Mouse (Mus musculus): ENCODE data around the gene Zfp319.
A peak's percentile ranks its signal among the peaks of the same experiment; 100 is the strongest.

Gene Zfp319

GRCm38 (mm10) chr8:95310342-95310970 is 21.3 kb downstream of the Zfp319 start, which contains the start of gene Tepp:
Gene Tepp, plus strand, starts transcription at chr8:95310566.
- DNase-seq (ENCODE audit: low spot score) = peak; percentile 19

- DNase-seq (ENCODE audit: low spot score) = no peak
These were observed 25.3 kb downstream of the Zfp319 start, which contains the start of gene Cngb1 for GRCm38 (mm10) chr8:95306431-95306830. Gene Cngb1, minus strand, starts transcription at chr8:95306585.

- no peak for DNase-seq (ENCODE audit: low spot score)
These were observed 26.2 kb downstream of the Zfp319 start for GRCm38 (mm10) chr8:95305526-95305925.

- peak; percentile 64 for DNase-seq (ENCODE audit: low spot score)
These were observed 29.3 kb downstream of the Zfp319 start for GRCm38 (mm10) chr8:95302410-95302809.

DNA sequence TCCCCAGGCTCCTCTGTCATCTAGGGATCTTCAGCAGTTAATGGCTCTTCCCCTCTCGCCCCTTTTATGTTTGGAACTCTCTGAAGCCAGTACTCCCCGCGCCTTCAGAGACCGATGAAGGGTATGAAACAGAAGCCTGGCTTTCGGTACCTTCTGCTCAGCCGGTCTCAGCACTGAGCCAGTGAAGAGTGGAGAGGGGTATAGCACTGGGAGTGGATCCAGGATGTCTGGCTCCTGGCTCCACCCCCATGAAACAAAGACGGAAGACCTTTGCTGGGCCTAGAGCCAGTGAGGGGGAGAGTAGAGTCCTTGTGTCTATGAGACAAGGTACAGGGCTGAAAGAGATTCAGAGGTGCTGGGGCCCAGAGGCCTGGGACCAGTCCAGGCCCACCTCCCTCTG is 37.9 kb downstream of the Zfp319 start:
- no peak for DNase-seq (ENCODE audit: low spot score)

- no peak for DNase-seq (ENCODE audit: low spot score)
These were observed 38.6 kb downstream of the Zfp319 start for GRCm38 (mm10) chr8:95293172-95293571.

GRCm38 (mm10) chr8:95289066-95289650 is 42.6 kb downstream of the Zfp319 start:
- DNase-seq (ENCODE audit: low spot score) = no peak

DNA sequence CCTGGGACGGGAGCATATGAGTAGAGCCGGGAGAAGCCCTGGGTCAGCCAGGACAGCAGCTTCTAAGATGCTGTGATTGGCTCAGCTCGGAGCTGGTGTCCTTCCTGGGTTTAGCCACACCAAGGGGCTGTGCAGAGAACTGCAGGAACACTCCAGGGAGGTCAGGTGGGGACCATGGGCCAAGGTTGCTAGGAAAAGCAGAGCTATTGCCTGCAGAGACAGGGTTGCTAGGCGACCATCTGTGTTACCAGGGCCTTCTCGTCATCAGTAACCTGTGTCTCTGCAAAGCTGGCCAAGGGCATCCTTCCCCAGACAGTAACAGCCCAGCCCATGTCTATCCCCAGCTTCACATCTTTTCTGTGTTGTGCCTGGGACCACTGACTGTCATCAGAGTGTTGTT is 50.3 kb downstream of the Zfp319 start:
- DNase-seq (ENCODE audit: low spot score) = no peak
